Mouse (Mus musculus) gastrocnemius, postnatal 14 days (tissue): Measurements from ENCODE around the gene Dlgap1. TPM values are rescaled to one million over a fixed set of nuclear protein-coding genes. Genes with fewer than 3 reads are reported as not detected.

Experiments used
- DNase-seq: peaks from one replicate; pipeline ENCODE4 v3.0.0; 2021; ENCODE audit warnings: mixed read lengths
- intact Hi-C: fragments of 180-260 bp; cut with DNase I; formaldehyde crosslinking; loops from one replicate; pipeline ENCODE4 v1.15.1; 2025; ENCODE audit warnings: low total_unique reads
- total RNA-seq, 2 experiments: library from RNA; stranded (reverse); gene quantifications; 2 replicates each; pipeline ENCODE4 v1.2.3; 2021

Gene Dlgap1
- total RNA-seq, 2 experiments from 2014 or later, result 0.40 to 0.47 TPM

- intact Hi-C loops, result no loop called here
Measured at GRCm38 (mm10) chr17:70588691-70589090, 619.8 kb downstream of the Dlgap1 start.

GRCm38 (mm10) chr17:70589140-70589539, 620.3 kb downstream of the Dlgap1 start:
- DNase-seq, result no peak
- intact Hi-C loops, result no loop called here

More at GRCm38 (mm10) chr17:70588691-70589090, 619.8 kb downstream of the Dlgap1 start:
- DNase-seq, result no peak

GRCm38 (mm10) chr17:70590506-70590905, 621.6 kb downstream of the Dlgap1 start:
- intact Hi-C loops, result no loop called here
- no peak for DNase-seq

- intact Hi-C loops, result no loop called here
- DNase-seq, result no peak
Measured at GRCm38 (mm10) chr17:70594277-70594676, 625.4 kb downstream of the Dlgap1 start.

GRCm38 (mm10) chr17:70596326-70596725, 627.5 kb downstream of the Dlgap1 start:
- intact Hi-C loops, result no loop called here
- DNase-seq, result no peak

- DNase-seq, result no peak
- intact Hi-C loops, result no loop called here
Measured at GRCm38 (mm10) chr17:70600462-70600861, 631.6 kb downstream of the Dlgap1 start.

- intact Hi-C loops, result no loop called here
- no peak for DNase-seq
Measured at GRCm38 (mm10) chr17:70602051-70602450, 633.2 kb downstream of the Dlgap1 start.

GRCm38 (mm10) chr17:70605659-70606058, 636.8 kb downstream of the Dlgap1 start:
- no peak for DNase-seq
- intact Hi-C loops, result no loop called here

GRCm38 (mm10) chr17:70612171-70612570, 643.3 kb downstream of the Dlgap1 start:
- no peak for DNase-seq
- intact Hi-C loops, result no loop called here

- DNase-seq, result no peak
- intact Hi-C loops, result no loop called here
Measured at GRCm38 (mm10) chr17:70613897-70614296, 645.0 kb downstream of the Dlgap1 start.

- intact Hi-C loops, result no loop called here
- no peak for DNase-seq
Measured at GRCm38 (mm10) chr17:70614407-70615060, 645.7 kb downstream of the Dlgap1 start.

- no peak for DNase-seq
- intact Hi-C loops, result no loop called here
Measured at GRCm38 (mm10) chr17:70622493-70622892, 653.6 kb downstream of the Dlgap1 start.

- intact Hi-C loops, result no loop called here
- DNase-seq, result no peak
Measured at GRCm38 (mm10) chr17:70626396-70626795, 657.5 kb downstream of the Dlgap1 start.

GRCm38 (mm10) chr17:70626925-70627324, 658.1 kb downstream of the Dlgap1 start:
- intact Hi-C loops, result no loop called here
- no peak for DNase-seq

GRCm38 (mm10) chr17:70629653-70630378, 660.9 kb downstream of the Dlgap1 start:
- DNase-seq, result peak; percentile 44

GRCm38 (mm10) chr17:70633181-70633944, 664.5 kb downstream of the Dlgap1 start:
- peak; percentile 72 for DNase-seq
- intact Hi-C loops, result loop anchor here (5.0 kb wide), 2 partner anchors 106 to 201 kb away; no protein-coding TSS in a partner anchor

More at GRCm38 (mm10) chr17:70629653-70630378, 660.9 kb downstream of the Dlgap1 start:
- intact Hi-C loops, result loop anchor here (5.0 kb wide), 2 partner anchors 103 to 198 kb away; no protein-coding TSS in a partner anchor

GRCm38 (mm10) chr17:70643211-70643610, 674.3 kb downstream of the Dlgap1 start:
- intact Hi-C loops, result no loop called here
- no peak for DNase-seq

- no peak for DNase-seq
- intact Hi-C loops, result no loop called here
Measured at GRCm38 (mm10) chr17:70646641-70647040, 677.8 kb downstream of the Dlgap1 start.

GRCm38 (mm10) chr17:70661382-70661781, 692.5 kb downstream of the Dlgap1 start:
- intact Hi-C loops, result no loop called here

GRCm38 (mm10) chr17:70663992-70664391, 695.1 kb downstream of the Dlgap1 start:
- intact Hi-C loops, result no loop called here
- no peak for DNase-seq

More at GRCm38 (mm10) chr17:70661382-70661781, 692.5 kb downstream of the Dlgap1 start:
- DNase-seq, result no peak
